Mouse (Mus musculus) adrenal gland (tissue): ENCODE data around the gene Axl.
"Not testable (repeated sequence)": the region's sequence is repeated elsewhere in the genome, so short reads cannot be mapped to it uniquely, and the experiment has no call there.

Source experiments
- intact Hi-C: fragments of 180-260 bp; cut with DNase I; formaldehyde crosslinking; loops from one replicate; pipeline ENCODE4 v1.15.1; 2025

Gene Axl

GRCm38 (mm10) chr7:25794775-25795174, 6.3 kb upstream of the Axl start:
- intact Hi-C loops, result no loop called here

GRCm38 (mm10) chr7:25793679-25794078, 5.2 kb upstream of the Axl start:
- intact Hi-C loops, result no loop called here

- intact Hi-C loops, result not testable (repeated sequence)
Observed at GRCm38 (mm10) chr7:25792966-25793365, 4.5 kb upstream of the Axl start.

- intact Hi-C loops, result no loop called here
Observed at GRCm38 (mm10) chr7:25790615-25791014, 2.1 kb upstream of the Axl start.

- intact Hi-C loops, result no loop called here
Observed at GRCm38 (mm10) chr7:25789129-25789440, 580 bp upstream of the Axl start.

- intact Hi-C loops, result no loop called here
Observed at GRCm38 (mm10) chr7:25787456-25788219, 867 bp downstream of the Axl start.

GRCm38 (mm10) chr7:25786974-25787373, 1.5 kb downstream of the Axl start:
- intact Hi-C loops, result no loop called here

- intact Hi-C loops, result no loop called here
Observed at GRCm38 (mm10) chr7:25785752-25786151, 2.8 kb downstream of the Axl start.

- intact Hi-C loops, result no loop called here
Observed at GRCm38 (mm10) chr7:25784808-25785207, 3.7 kb downstream of the Axl start.

GRCm38 (mm10) chr7:25783746-25784145, 4.8 kb downstream of the Axl start:
- intact Hi-C loops, result no loop called here

- intact Hi-C loops, result no loop called here
Observed at GRCm38 (mm10) chr7:25782744-25783143, 5.8 kb downstream of the Axl start.

GRCm38 (mm10) chr7:25781937-25782610, 6.4 kb downstream of the Axl start:
- intact Hi-C loops, result no loop called here

GRCm38 (mm10) chr7:25781321-25781936, 7.1 kb downstream of the Axl start:
- intact Hi-C loops, result no loop called here

GRCm38 (mm10) chr7:25780753-25781152, 7.8 kb downstream of the Axl start:
- intact Hi-C loops, result no loop called here

- intact Hi-C loops, result no loop called here
Observed at GRCm38 (mm10) chr7:25780021-25780420, 8.5 kb downstream of the Axl start.

- intact Hi-C loops, result no loop called here
Observed at GRCm38 (mm10) chr7:25768229-25768628, 20.3 kb downstream of the Axl start.

- intact Hi-C loops, result no loop called here
Observed at GRCm38 (mm10) chr7:25766108-25766507, 22.4 kb downstream of the Axl start.

GRCm38 (mm10) chr7:25764221-25764620, 24.3 kb downstream of the Axl start:
- intact Hi-C loops, result no loop called here

- intact Hi-C loops, result no loop called here
Observed at GRCm38 (mm10) chr7:25763678-25764077, 24.8 kb downstream of the Axl start.

- intact Hi-C loops, result loop anchor here (2.0 kb wide), 1 partner anchor 43 kb away; no protein-coding TSS in a partner anchor
Observed at GRCm38 (mm10) chr7:25761354-25761753, 27.2 kb downstream of the Axl start.

GRCm38 (mm10) chr7:25756011-25756410, 32.5 kb downstream of the Axl start:
- intact Hi-C loops, result loop anchor here (1.0 to 5.0 kb wide), 2 partner anchors 49 to 101 kb away; no protein-coding TSS in a partner anchor

GRCm38 (mm10) chr7:25755468-25755833, 33.1 kb downstream of the Axl start:
- intact Hi-C loops, result loop anchor here (5.0 kb wide), 1 partner anchor 102 kb away; no protein-coding TSS in a partner anchor
